Mouse (Mus musculus) CH12.LX (cell line): Measurements from ENCODE around the gene Dynll1. TPM values are rescaled to one million over a fixed set of nuclear protein-coding genes. Genes with fewer than 3 reads are reported as not detected.

Experiments used
- DNase-seq: peaks from one replicate; pipeline ENCODE4 v3.0.0-alpha.2; 2013; ENCODE audit errors: extremely low read depth
- H3K27ac ChIP-seq: 2 replicates; pipeline ENCODE4 v1.5.1; 2012; ENCODE audit warnings: low read depth, mild to moderate bottlenecking, control low read depth, moderate library complexity; ENCODE audit not compliant: insufficient read depth
- H3K27me3 ChIP-seq: replicated peaks from 2 replicates; pipeline ENCODE3; 2012; ENCODE audit warnings: inconsistent platforms
- H3K36me3 ChIP-seq, 2 experiments: replicated peaks in 1 of 2; 2 replicates each; pipeline versions ENCODE3 to v1.6.1; 2012; ENCODE audit warnings: inconsistent platforms in 1 of 2, low read length in 1 of 2, mild to moderate bottlenecking in 1 of 2, mixed read lengths in 1 of 2, moderate library complexity in 1 of 2; ENCODE audit not compliant: control insufficient read depth in 1 of 2, insufficient read depth in 1 of 2
- H3K4me1 ChIP-seq, 2 experiments: 2 replicates each; pipeline ENCODE4 v1.6.1; 2012; ENCODE audit warnings: inconsistent platforms in 1 of 2, moderate library complexity in 1 of 2; ENCODE audit not compliant: insufficient read depth in 2 of 2, control insufficient read depth in 1 of 2
- H3K4me2 ChIP-seq: 2 replicates; pipeline ENCODE4 v1.6.1; 2012; ENCODE audit warnings: low read depth, mild to moderate bottlenecking, control low read depth; ENCODE audit not compliant: poor library complexity, insufficient read depth, severe bottlenecking
- H3K4me3 ChIP-seq, 3 experiments: fragments of 150-350 bp in 1 of 3; sonication (generic) in 1 of 3; replicated peaks in 1 of 3; 2 replicates each; pipeline versions ENCODE3 to v1.5.1; 2011 to 2012; ENCODE audit warnings: low read depth in 2 of 3, low read length in 2 of 3, mild to moderate bottlenecking in 2 of 3, moderate library complexity in 2 of 3, control low read depth in 1 of 3, improper control_type of control experiment in 1 of 3, inconsistent platforms in 1 of 3, mixed read lengths in 1 of 3; ENCODE audit not compliant: poor library complexity in 1 of 3
- H3K79me2 ChIP-seq: replicated peaks from 2 replicates; pipeline ENCODE4 v1.6.1; 2012; ENCODE audit warnings: mild to moderate bottlenecking, moderate library complexity; ENCODE audit not compliant: control insufficient read depth, poor library complexity, insufficient read depth, severe bottlenecking; ENCODE audit errors: extremely low read depth
- H3K9ac ChIP-seq: 2 replicates; pipeline ENCODE4 v1.6.1; 2012; ENCODE audit warnings: low read depth, mild to moderate bottlenecking, control low read depth, moderate library complexity; ENCODE audit not compliant: insufficient read depth
- H3K9me3 ChIP-seq: replicated peaks from 2 replicates; pipeline ENCODE3; 2012; ENCODE audit warnings: low read length, inconsistent platforms, mixed read lengths
- BHLHE40 ChIP-seq: IDR thresholded peaks from 2 replicates; pipeline ENCODE4 v1.6.1; 2011; ENCODE audit warnings: mild to moderate bottlenecking, low read depth, low read length, improper control_type of control experiment
- CHD1 ChIP-seq: IDR thresholded peaks from 2 replicates; pipeline ENCODE4 v1.6.1; 2012; ENCODE audit warnings: low read depth, low read length, improper control_type of control experiment, inconsistent platforms
- CHD2 ChIP-seq: IDR thresholded peaks from 2 replicates; pipeline ENCODE4 v1.6.1; 2011; ENCODE audit warnings: low read length, improper control_type of control experiment
- CTCF ChIP-seq, 2 experiments: IDR thresholded peaks in 1 of 2; conservative IDR thresholded peaks in 1 of 2; 2 replicates each; pipeline ENCODE4 v1.5.1; 2011 to 2012; ENCODE audit warnings: low read depth in 2 of 2, low read length in 2 of 2, improper control_type of control experiment in 1 of 2, inconsistent platforms in 1 of 2, mild to moderate bottlenecking in 1 of 2, moderate library complexity in 1 of 2
- E2F4 ChIP-seq: IDR thresholded peaks from 2 replicates; pipeline ENCODE4 v1.6.1; 2011; ENCODE audit warnings: low read depth, low read length, improper control_type of control experiment; ENCODE audit not compliant: insufficient replicate concordance
- ELF1 ChIP-seq: IDR thresholded peaks from 2 replicates; pipeline ENCODE4 v1.6.1; 2014; ENCODE audit warnings: low read depth, mild to moderate bottlenecking, inconsistent platforms, low read length, improper control_type of control experiment
- EP300 ChIP-seq: IDR thresholded peaks from 2 replicates; pipeline ENCODE4 v1.6.1; 2011; ENCODE audit warnings: low read length, improper control_type of control experiment
- ETS1 ChIP-seq: conservative IDR thresholded peaks from 2 replicates; pipeline ENCODE4 v1.6.1; 2012; ENCODE audit warnings: low read depth, mild to moderate bottlenecking, inconsistent platforms, low read length, improper control_type of control experiment, moderate library complexity
- GABPA ChIP-seq: IDR thresholded peaks from 2 replicates; pipeline ENCODE4 v1.6.1; 2012; ENCODE audit warnings: low read depth, low read length, improper control_type of control experiment, inconsistent platforms; ENCODE audit not compliant: insufficient replicate concordance
- HCFC1 ChIP-seq: IDR thresholded peaks from 2 replicates; pipeline ENCODE4 v1.6.1; 2012; ENCODE audit warnings: low read depth, mild to moderate bottlenecking, inconsistent platforms, low read length, improper control_type of control experiment
- IRF4 ChIP-seq: IDR thresholded peaks from 2 replicates; pipeline ENCODE4 v1.6.1; 2014; ENCODE audit warnings: low read depth, mild to moderate bottlenecking, inconsistent platforms, low read length, improper control_type of control experiment
- JUND ChIP-seq: conservative IDR thresholded peaks from 2 replicates; pipeline ENCODE4 v1.6.1; 2011; ENCODE audit warnings: low read depth, low read length, improper control_type of control experiment
- KAT2A ChIP-seq: IDR thresholded peaks from 2 replicates; pipeline ENCODE4 v1.6.1; 2012; ENCODE audit warnings: low read length, improper control_type of control experiment, inconsistent platforms; ENCODE audit not compliant: insufficient replicate concordance
- MAFK ChIP-seq: IDR thresholded peaks from 2 replicates; pipeline ENCODE4 v1.6.1; 2011; ENCODE audit warnings: low read length, improper control_type of control experiment; ENCODE audit not compliant: insufficient replicate concordance
- MAX ChIP-seq: IDR thresholded peaks from 2 replicates; pipeline ENCODE4 v1.6.1; 2011; ENCODE audit warnings: low read length, improper control_type of control experiment
- MAZ ChIP-seq: IDR thresholded peaks from 2 replicates; pipeline ENCODE4 v1.6.1; 2012; ENCODE audit warnings: low read depth, mild to moderate bottlenecking, inconsistent platforms, low read length, improper control_type of control experiment, moderate library complexity
- MEF2A ChIP-seq: IDR thresholded peaks from 2 replicates; pipeline ENCODE4 v1.6.1; 2014; ENCODE audit warnings: low read depth, mild to moderate bottlenecking, inconsistent platforms, low read length, improper control_type of control experiment, borderline replicate concordance
- MXI1 ChIP-seq: IDR thresholded peaks from 2 replicates; pipeline ENCODE4 v1.6.1; 2011; ENCODE audit warnings: mild to moderate bottlenecking, low read depth, low read length, improper control_type of control experiment
- MYC ChIP-seq: IDR thresholded peaks from 2 replicates; pipeline ENCODE4 v1.6.1; 2011; ENCODE audit warnings: low read depth, mild to moderate bottlenecking, improper control_type of control experiment, low read length
- NELFE ChIP-seq: IDR thresholded peaks from 2 replicates; pipeline ENCODE4 v1.6.1; 2011; ENCODE audit warnings: low read depth, low read length, improper control_type of control experiment
- NRF1 ChIP-seq: IDR thresholded peaks from 2 replicates; pipeline ENCODE4 v1.6.1; 2014; ENCODE audit warnings: low read depth, mild to moderate bottlenecking, inconsistent platforms, low read length, improper control_type of control experiment, moderate library complexity
- PAX5 ChIP-seq: IDR thresholded peaks from 2 replicates; pipeline ENCODE4 v1.6.1; 2012; ENCODE audit warnings: low read length, inconsistent platforms, mixed read lengths
- POLR2A ChIP-seq: IDR thresholded peaks from 2 replicates; pipeline ENCODE4 v1.6.1; 2011; ENCODE audit warnings: low read depth, mild to moderate bottlenecking, improper control_type of control experiment, low read length
- POLR2AphosphoS2 ChIP-seq: IDR thresholded peaks from 2 replicates; pipeline ENCODE4 v1.6.1; 2011; ENCODE audit warnings: low read depth, low read length, improper control_type of control experiment
- RAD21 ChIP-seq: IDR thresholded peaks from 2 replicates; pipeline ENCODE4 v1.6.1; 2011; ENCODE audit warnings: low read depth, mild to moderate bottlenecking, low read length, improper control_type of control experiment, moderate library complexity
- RCOR1 ChIP-seq: conservative IDR thresholded peaks from 2 replicates; pipeline ENCODE4 v1.6.1; 2012; ENCODE audit warnings: low read depth, mild to moderate bottlenecking, inconsistent platforms, low read length, improper control_type of control experiment
- SIN3A ChIP-seq: IDR thresholded peaks from 2 replicates; pipeline ENCODE4 v1.6.1; 2012; ENCODE audit warnings: low read length, improper control_type of control experiment, inconsistent platforms
- SMC3 ChIP-seq: IDR thresholded peaks from 2 replicates; pipeline ENCODE4 v1.6.1; 2011; ENCODE audit warnings: low read depth, low read length, improper control_type of control experiment
- TBP ChIP-seq: conservative IDR thresholded peaks from 2 replicates; pipeline ENCODE4 v1.6.1; 2011; ENCODE audit warnings: low read depth, low read length, improper control_type of control experiment
- TCF12 ChIP-seq: IDR thresholded peaks from 2 replicates; pipeline ENCODE4 v1.6.1; 2014; ENCODE audit warnings: low read depth, mild to moderate bottlenecking, inconsistent platforms, low read length, improper control_type of control experiment
- UBTF ChIP-seq: IDR thresholded peaks from 2 replicates; pipeline ENCODE4 v1.6.1; 2012; ENCODE audit warnings: low read depth, mild to moderate bottlenecking, inconsistent platforms, low read length, improper control_type of control experiment, moderate library complexity
- USF1 ChIP-seq: IDR thresholded peaks from 2 replicates; pipeline ENCODE4 v1.6.1; 2014; ENCODE audit warnings: low read depth, mild to moderate bottlenecking, inconsistent platforms, low read length, improper control_type of control experiment
- USF2 ChIP-seq: conservative IDR thresholded peaks from 2 replicates; pipeline ENCODE4 v1.6.1; 2011; ENCODE audit warnings: low read depth, low read length, improper control_type of control experiment
- ZKSCAN1 ChIP-seq: IDR thresholded peaks from 2 replicates; pipeline ENCODE4 v1.6.1; 2012; ENCODE audit warnings: low read depth, inconsistent platforms, low read length, improper control_type of control experiment, borderline replicate concordance
- ZMIZ1 ChIP-seq: IDR thresholded peaks from 2 replicates; pipeline ENCODE4 v1.6.1; 2012; ENCODE audit warnings: low read depth, mild to moderate bottlenecking, inconsistent platforms, low read length, improper control_type of control experiment
- ZNF384 ChIP-seq: IDR thresholded peaks from 2 replicates; pipeline ENCODE4 v1.6.1; 2012; ENCODE audit warnings: low read depth, low read length, improper control_type of control experiment, inconsistent platforms
- dilution Hi-C: fragments of 300-500 bp; cut with MboI; formaldehyde crosslinking; loops from 2 replicates; pipeline ENCODE4 v1.14.3; 2020; ENCODE audit warnings: low sequenced_read_pairs; ENCODE audit not compliant: extremely low pct_unique_long_range_greater_than_20kb, extremely low pct_ligation_motif_present
- in situ Hi-C: fragments of 300-500 bp; cut with MboI; formaldehyde crosslinking; loops from 3 replicates; pipeline ENCODE4 v1.14.3; 2019; ENCODE audit warnings: low sequenced_read_pairs, low pct_ligation_motif_present, low pct_unique_long_range_greater_than_20kb, mixed read lengths
- polyA plus RNA-seq: library from polyadenylated mRNA; unstranded; fragments of >175 nt; gene quantifications from 2 replicates; pipeline ENCODE4 v1.2.1, GENCODE M21; 2012; ENCODE audit warnings: low read depth; ENCODE audit not compliant: insufficient read length
- total RNA-seq, 2 experiments: library from RNA; depleted of rRNA; stranded (reverse); fragments of 300-350 nt in 1 of 2; fragments of >200 nt in 1 of 2; gene quantifications; 2 replicates each; pipeline ENCODE4 v1.2.3; 2012 to 2014

Dynll1 gene
- total RNA-seq (2012; rRNA removed) (312 and 488 TPM in 2 replicates), total RNA-seq (2014; rRNA removed) (456 and 502 TPM in 2 replicates), polyA plus RNA-seq (516 and 646 TPM in 2 replicates)

DNA sequence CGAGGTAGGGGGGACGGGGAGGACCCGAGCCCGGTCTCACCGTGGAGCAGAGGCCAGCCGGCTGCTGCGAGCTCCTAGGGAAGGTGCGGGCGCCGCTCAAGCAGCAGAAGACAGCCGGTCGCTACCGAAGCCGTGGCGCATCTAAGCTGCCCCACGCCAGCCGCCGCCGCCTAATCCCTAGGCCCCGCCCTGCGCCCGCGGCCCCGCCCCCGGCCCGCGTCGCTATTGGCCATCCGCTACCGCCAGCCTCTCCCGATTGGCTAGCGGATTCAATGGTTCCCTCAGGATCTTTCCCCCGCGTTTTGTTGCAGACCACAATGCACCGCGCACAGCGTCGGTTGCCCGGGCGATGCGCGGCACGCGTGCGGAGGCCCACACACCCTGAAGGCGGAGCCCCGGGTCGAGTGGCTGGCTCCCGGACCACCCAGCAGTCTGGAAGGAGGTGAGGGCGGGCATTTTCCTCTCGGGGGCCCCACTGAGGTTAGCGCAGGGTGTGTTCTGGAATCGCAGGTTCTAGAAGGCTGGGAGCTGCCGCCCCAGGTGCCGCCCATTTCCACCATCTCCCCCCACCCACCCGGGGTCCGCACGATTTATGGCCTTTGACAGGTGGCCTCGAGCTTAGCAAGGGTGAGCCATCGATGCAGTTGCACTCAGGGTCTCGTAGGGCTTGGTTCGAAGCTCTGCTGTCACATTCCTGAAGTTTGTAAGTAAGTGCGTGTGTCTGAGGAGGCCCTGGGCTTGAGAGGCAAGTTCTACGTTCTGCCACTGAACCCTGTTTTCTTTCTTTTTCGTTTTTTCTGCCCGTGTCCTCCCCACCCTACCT, at the start of gene Dynll1:
Dynll1 (minus strand) TSS at position 208 of the 823 bp plus-strand sequence.
- peak within 1 kb of the TSS; percentile 73 for H3K4me2 ChIP-seq
- in situ Hi-C loops: loop anchor here (5.0 kb wide), 1 partner anchor 41 kb away; the partner anchor contains the start of genes Gatc and Triap1
- peaks cover 18% of the 10 kb centered on the region for H3K79me2 ChIP-seq
- H3K4me1 ChIP-seq: peaks cover 0 to 22% of the 10 kb centered on the region in 2 experiments; a peak in 3 of 4 replicates
- TF ChIP-seq MYC: peak; percentile 22; the same call in 1 of the 2 replicates
- TF ChIP-seq USF2: no peak
- no peak for TF ChIP-seq GABPA
- 0 out of 2 replicates have a peak, but pooled peaks have one; percentile 55 for TF ChIP-seq IRF4
- TF ChIP-seq KAT2A: 0 out of 2 replicates have a peak, but pooled peaks have one; percentile 35
- TF ChIP-seq SMC3: no peak
- peak; percentile 97 for TF ChIP-seq POLR2A
- TF ChIP-seq RCOR1: peak; percentile 100
- peak; percentile 97 for TF ChIP-seq SIN3A
- TF ChIP-seq TBP: peak; percentile 69
- peak; percentile 100 for TF ChIP-seq MXI1
- TF ChIP-seq CHD2: peak; percentile 91
- TF ChIP-seq ETS1: 0 out of 2 replicates have a peak, but pooled peaks have one; percentile 14
- TF ChIP-seq E2F4: no peak
- peak; percentile 91 for TF ChIP-seq POLR2AphosphoS2
- TF ChIP-seq ELF1: peak; percentile 58
- no peak for TF ChIP-seq ZNF384
- TF ChIP-seq MAZ: peak; percentile 46; the same call in 1 of the 2 replicates
- TF ChIP-seq MAFK: peak; percentile 95
- TF ChIP-seq ZKSCAN1: no peak
- peak; percentile 89 for TF ChIP-seq MAX
- no peak for TF ChIP-seq PAX5
- TF ChIP-seq EP300: no peak
- TF ChIP-seq TCF12: peak; percentile 94
- peak; percentile 98 for TF ChIP-seq NELFE
- peak; percentile 98 for TF ChIP-seq BHLHE40
- TF ChIP-seq CHD1: no peak
- TF ChIP-seq ZMIZ1: peak; percentile 95
- no peak for TF ChIP-seq USF1
- peak; percentile 54 for TF ChIP-seq NRF1
- peak; percentile 56; the same call in 1 of the 2 replicates for TF ChIP-seq MEF2A
- no peak for TF ChIP-seq JUND
- TF ChIP-seq CTCF (conservative IDR thresholded peaks at IDR 0.05 in 1 of 2, IDR thresholded peaks at IDR 0.05 in 1 of 2; ENCODE audit: low read depth in 2 of 2, low read length in 2 of 2): no peak
- peak; percentile 41; the same call in 1 of the 2 replicates for TF ChIP-seq UBTF
- TF ChIP-seq RAD21: no peak
- TF ChIP-seq HCFC1: peak; percentile 74
- peak within 1 kb of the TSS; percentile 73 to 86 (median 76) for H3K4me3 ChIP-seq
- peak; percentile 97 for DNase-seq
- H3K9ac ChIP-seq: peak within 1 kb of the TSS; percentile 66
- peaks cover 20 to 36% of the 10 kb centered on the region in 2 experiments for H3K36me3 ChIP-seq
- H3K27ac ChIP-seq: peak within 1 kb of the TSS; percentile 62; the same call in 1 of the 2 replicates
- dilution Hi-C loops: no loop called here
- no peaks in the 10 kb centered on the region for H3K27me3 ChIP-seq
- H3K9me3 ChIP-seq: peaks cover 3% of the 10 kb centered on the region
